Comparison of ENCODE assay signal across 20 mouse cellular contexts in genomic region chr10:75246331-75246730, GRCm38 (mm10). TPM values are rescaled to one million over a fixed set of nuclear protein-coding genes. Genes with fewer than 3 reads are reported as not detected.
DNase-seq lines count a peak whose midpoint lies in the region; ATAC-seq and TF ChIP-seq lines count a peak whose summit lies in the region.
"Had no signal": no experiment of that assay in that cellular context is flagged by ENCODE, and none has a peak within 500 bp of the region (broad histone marks: within the 10 kb centered on the region; RNA-seq: fewer than 3 reads in every experiment).

No protein-coding gene starts in this region.

- peak; percentile 39 for DNase-seq in midbrain, embryonic 11.5 days (ENCODE audit: low spot score, missing footprints)
- DNase-seq in midbrain, embryonic 14.5 days: no peak
- peak in 1 of 2 experiments; percentile 74 for DNase-seq in cerebellum, adult 2 months
- DNase-seq in cerebellum, postnatal 10 days: peak; percentile 65 to 71
- no peak for DNase-seq in kidney, adult 8-10 months
- DNase-seq: adrenal gland, postnatal 14 days; gastrocnemius, postnatal 10 days; heart, adult 2 months had no signal

- ATAC-seq in midbrain, embryonic 11.5 days (ENCODE audit: low FRiP score): no peak
- ATAC-seq in midbrain, embryonic 14.5 days (ENCODE audit: low FRiP score, low TSS enrichment): no peak
- ATAC-seq in neural tube, embryonic 15.5 days (ENCODE audit: low FRiP score): no peak
- no peak for ATAC-seq in hindbrain, embryonic 16.5 days
- ATAC-seq: activated CD4-positive, CD25-positive, alpha-beta regulatory T cell, adult 4 months; forebrain, embryonic 16.5 days; intestine, embryonic 16.5 days; Patski had no signal

- no peak for TF ChIP-seq POLR2A in cerebellum, adult 2 months (IDR thresholded peaks at IDR 0.05; ENCODE audit: borderline replicate concordance, insufficient read depth, low read length)

- H3K9me3 ChIP-seq in midbrain, embryonic 11.5 days (ENCODE audit: control insufficient read depth, low read length): no peaks in the 10 kb centered on the region
- H3K9me3 ChIP-seq in midbrain, embryonic 14.5 days (ENCODE audit: control insufficient read depth, low read length): no peaks in the 10 kb centered on the region
- no peaks in the 10 kb centered on the region for H3K9me3 ChIP-seq in neural tube, embryonic 15.5 days (replicated peaks)
- no peaks in the 10 kb centered on the region for H3K9me3 ChIP-seq in hindbrain, embryonic 16.5 days (ENCODE audit: control insufficient read depth, low read length)
- H3K9me3 ChIP-seq: embryonic facial prominence, embryonic 13.5 days; forebrain, embryonic 12.5 days; heart, embryonic 12.5 days; hindbrain, embryonic 10.5 days had no signal

- no peak overlapping the region for H3K4me3 ChIP-seq in midbrain, embryonic 11.5 days (ENCODE audit: low read depth, low read length)
- no peak overlapping the region for H3K4me3 ChIP-seq in midbrain, embryonic 14.5 days (replicated peaks; ENCODE audit: low read depth, low read length)
- H3K4me3 ChIP-seq in cerebellum, adult 2 months (replicated peaks; ENCODE audit: insufficient read depth, low read depth, low read length): no peak overlapping the region
- H3K4me3 ChIP-seq in neural tube, embryonic 15.5 days (replicated peaks): no peak overlapping the region
- H3K4me3 ChIP-seq in hindbrain, embryonic 16.5 days (ENCODE audit: low read length): no peak overlapping the region
- H3K4me3 ChIP-seq: embryonic facial prominence, embryonic 13.5 days; forebrain, embryonic 12.5 days; heart, adult 2 months; heart, embryonic 12.5 days; hindbrain, embryonic 10.5 days had no signal

- H3K36me3 ChIP-seq in midbrain, embryonic 11.5 days (ENCODE audit: control insufficient read depth, insufficient read depth, low read length): peaks cover 19% of the 10 kb centered on the region; the same call in 1 of the 2 replicates
- H3K36me3 ChIP-seq in midbrain, embryonic 14.5 days (ENCODE audit: control insufficient read depth, insufficient read depth, low read length): peaks cover 80% of the 10 kb centered on the region
- peaks cover 65% of the 10 kb centered on the region for H3K36me3 ChIP-seq in neural tube, embryonic 15.5 days
- peaks cover 29% of the 10 kb centered on the region for H3K36me3 ChIP-seq in hindbrain, embryonic 16.5 days (ENCODE audit: control insufficient read depth, insufficient read depth, low read length)

- no peaks in the 10 kb centered on the region for H3K4me1 ChIP-seq in midbrain, embryonic 11.5 days (ENCODE audit: control insufficient read depth, insufficient read depth, low read length)
- no peaks in the 10 kb centered on the region for H3K4me1 ChIP-seq in midbrain, embryonic 14.5 days (ENCODE audit: control insufficient read depth, insufficient read depth, low read length)
- H3K4me1 ChIP-seq in cerebellum, adult 2 months (ENCODE audit: control insufficient read depth, insufficient read depth, low read length): peaks cover 21% of the 10 kb centered on the region
- H3K4me1 ChIP-seq in neural tube, embryonic 15.5 days: no peaks in the 10 kb centered on the region
- no peaks in the 10 kb centered on the region for H3K4me1 ChIP-seq in hindbrain, embryonic 16.5 days (ENCODE audit: control insufficient read depth, insufficient read depth, low read depth, low read length)
- H3K4me1 ChIP-seq: embryonic facial prominence, embryonic 13.5 days; forebrain, embryonic 12.5 days; hindbrain, embryonic 10.5 days had no signal

- no peak overlapping the region for H3K27ac ChIP-seq in midbrain, embryonic 11.5 days (ENCODE audit: low read depth, low read length)
- H3K27ac ChIP-seq in midbrain, embryonic 14.5 days (replicated peaks; ENCODE audit: low read depth, low read length): no peak overlapping the region
- H3K27ac ChIP-seq in cerebellum, adult 2 months (ENCODE audit: insufficient read depth, low read length): peak overlapping the region; percentile 32
- H3K27ac ChIP-seq in neural tube, embryonic 15.5 days (replicated peaks): no peak overlapping the region
- H3K27ac ChIP-seq in hindbrain, embryonic 16.5 days (ENCODE audit: low read depth, low read length): no peak overlapping the region
- H3K27ac ChIP-seq: embryonic facial prominence, embryonic 13.5 days; forebrain, embryonic 12.5 days; heart, adult 2 months; hindbrain, embryonic 10.5 days; hindbrain, embryonic 14.5 days had no signal

- TF ChIP-seq CTCF in cerebellum, adult 2 months (IDR thresholded peaks at IDR 0.05; ENCODE audit: borderline replicate concordance, insufficient read depth, low read depth, low read length): no peak

- no peak overlapping the region for H3K4me2 ChIP-seq in midbrain, embryonic 11.5 days
- H3K4me2 ChIP-seq in midbrain, embryonic 14.5 days (ENCODE audit: low read length): no peak overlapping the region
- no peak overlapping the region for H3K4me2 ChIP-seq in neural tube, embryonic 15.5 days
- H3K4me2 ChIP-seq in hindbrain, embryonic 16.5 days (ENCODE audit: low read length): no peak overlapping the region
- H3K4me2 ChIP-seq: embryonic facial prominence, embryonic 13.5 days; forebrain, embryonic 12.5 days; heart, embryonic 12.5 days; hindbrain, embryonic 14.5 days had no signal

- no peak overlapping the region for H3K9ac ChIP-seq in midbrain, embryonic 11.5 days (ENCODE audit: low read length)
- H3K9ac ChIP-seq in midbrain, embryonic 14.5 days (replicated peaks; ENCODE audit: low read length): no peak overlapping the region
- H3K9ac ChIP-seq in neural tube, embryonic 15.5 days (replicated peaks): no peak overlapping the region
- H3K9ac ChIP-seq in hindbrain, embryonic 16.5 days (ENCODE audit: low read depth, low read length): no peak overlapping the region
- H3K9ac ChIP-seq: embryonic facial prominence, embryonic 13.5 days; forebrain, embryonic 12.5 days; heart, embryonic 12.5 days; hindbrain, embryonic 14.5 days had no signal

- WGBS in midbrain, embryonic 11.5 days: 95% methylated on average over 10 of the region's 10 CpGs
- 96% methylated on average over 10 of the region's 10 CpGs for WGBS in midbrain, embryonic 14.5 days
- 13% methylated on average over 10 of the region's 10 CpGs for WGBS in cerebellum, adult 2 months
- 95% methylated on average over 10 of the region's 10 CpGs for WGBS in neural tube, embryonic 15.5 days
- WGBS in hindbrain, embryonic 16.5 days: 96% methylated on average over 10 of the region's 10 CpGs

- no peaks in the 10 kb centered on the region for H3K27me3 ChIP-seq in midbrain, embryonic 11.5 days (ENCODE audit: control insufficient read depth, insufficient read depth, low read length)
- no peaks in the 10 kb centered on the region for H3K27me3 ChIP-seq in midbrain, embryonic 14.5 days (ENCODE audit: control insufficient read depth, insufficient read depth, low read length)
- no peaks in the 10 kb centered on the region for H3K27me3 ChIP-seq in cerebellum, adult 2 months (ENCODE audit: control insufficient read depth, insufficient read depth, low read length)
- H3K27me3 ChIP-seq in neural tube, embryonic 15.5 days (replicated peaks): no peaks in the 10 kb centered on the region
- no peaks in the 10 kb centered on the region for H3K27me3 ChIP-seq in hindbrain, embryonic 16.5 days (replicated peaks; ENCODE audit: control insufficient read depth, insufficient read depth, low read length)
- H3K27me3 ChIP-seq: CH12.LX; embryonic facial prominence, embryonic 13.5 days; forebrain, embryonic 12.5 days; heart, embryonic 12.5 days; Patski had no signal

RNA-seq across cellular contexts. Expression of gene Specc1l, which starts 34.5 kb away (rescaled TPM):
- polyA plus RNA-seq in midbrain, embryonic 11.5 days (2014; fragmentation: Nextera tagmentation; extraction: Ambion mirVana): 22.8 and 23.2 TPM in 2 replicates
- polyA plus RNA-seq in midbrain, embryonic 14.5 days (2014; fragmentation: Nextera tagmentation; extraction: Ambion mirVana): 25.4 and 30.9 TPM in 2 replicates
- 34.1 and 34.9 TPM in 2 replicates for polyA plus RNA-seq in cerebellum, adult 2 months (2012; rRNA removed)
- 25.1 and 25.2 TPM in 2 replicates for polyA plus RNA-seq in neural tube, embryonic 15.5 days (2015; fragmentation: Nextera tagmentation; extraction: Ambion mirVana)
- 24.7 and 29.6 TPM in 2 replicates for polyA plus RNA-seq in hindbrain, embryonic 16.5 days (2015; fragmentation: Nextera tagmentation; extraction: Ambion mirVana)

Comparison
In these comparisons a context has a peak if more than half of its experiments do, and no peak if none do; other contexts are left out.
1. DNase-seq: peak in midbrain, embryonic 11.5 days (single experiment) and cerebellum, postnatal 10 days (2 of 2); none in midbrain, embryonic 14.5 days (single experiment) and kidney, adult 8-10 months (0 of 2).